Mouse (Mus musculus) megakaryocyte, embryonic 14.5 days (primary cell): Measurements from ENCODE around the gene Gm28635.

Experiments used
- FLI1 ChIP-seq: IDR thresholded peaks from 2 replicates; pipeline ENCODE4 v1.6.1; 2012; ENCODE audit warnings: low read length, inconsistent platforms, mixed read lengths
- GATA1 ChIP-seq: IDR thresholded peaks from 3 replicates; pipeline ENCODE4 v1.6.1; 2012; ENCODE audit warnings: mixed read lengths, low read length, inconsistent platforms, borderline replicate concordance

DNA sequence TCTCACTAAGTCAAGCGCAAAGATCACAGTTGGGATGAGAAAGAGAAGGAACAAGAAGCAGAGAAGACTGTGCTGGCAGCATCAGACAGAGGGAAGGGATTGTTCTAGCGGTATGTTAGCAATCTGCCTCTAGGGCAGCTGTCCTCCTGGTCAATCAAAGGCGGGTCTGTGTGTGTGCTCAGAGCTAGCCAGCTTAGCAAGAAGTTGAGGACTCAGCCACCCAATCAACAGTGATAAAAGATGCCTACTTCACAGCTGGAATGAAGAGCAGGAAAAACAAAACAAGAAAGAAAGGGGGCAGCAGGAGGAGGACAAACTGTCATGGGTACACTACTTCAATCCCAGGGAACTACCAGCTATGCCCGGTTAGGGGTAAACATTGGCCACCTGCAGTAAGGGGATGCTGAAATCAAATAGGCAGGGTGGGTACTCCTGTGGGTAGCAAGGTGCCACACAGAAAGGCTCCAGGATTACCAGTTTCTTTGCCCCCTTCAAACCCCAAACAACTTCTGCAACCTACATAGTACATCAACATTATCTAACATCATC is 42.8 kb downstream of the Gm28635 start:
- TF ChIP-seq FLI1 (no peak), GATA1 (no peak)
